Mouse (Mus musculus) MEL (cell line): ENCODE measurements around the gene Slc39a11. TPM values are rescaled to one million over a fixed set of nuclear protein-coding genes. Genes with fewer than 3 reads are reported as not detected.

Experiments used
- DNase-seq: peaks from one replicate; pipeline ENCODE4 v3.0.0; 2011; ENCODE audit warnings: low read depth, low spot score
- H3K27ac ChIP-seq: 2 replicates; pipeline ENCODE4 v1.5.1; 2012; ENCODE audit warnings: low read depth, mild to moderate bottlenecking, control low read depth, low read length, moderate library complexity; ENCODE audit not compliant: control insufficient read depth
- H3K27me3 ChIP-seq, 2 experiments: fragments of 150-350 bp in 1 of 2; sonication (generic) in 1 of 2; 2 replicates each; pipeline ENCODE4 v1.6.1; 2012; ENCODE audit warnings: low read length in 2 of 2, mild to moderate bottlenecking in 2 of 2, improper control_type of control experiment in 1 of 2, moderate library complexity in 1 of 2; ENCODE audit not compliant: insufficient read depth in 2 of 2, control insufficient read depth in 1 of 2
- H3K36me3 ChIP-seq, 2 experiments: 2 replicates each; pipeline ENCODE4 v1.6.1; 2012 to 2014; ENCODE audit warnings: low read length in 2 of 2, improper control_type of control experiment in 1 of 2, inconsistent platforms in 1 of 2, mild to moderate bottlenecking in 1 of 2; ENCODE audit not compliant: insufficient read depth in 2 of 2, control insufficient read depth in 1 of 2
- H3K4me1 ChIP-seq, 2 experiments: fragments of 150-350 bp in 1 of 2; sonication (generic) in 1 of 2; 2 replicates each; pipeline ENCODE4 v1.6.1; 2012; ENCODE audit warnings: low read length in 2 of 2, improper control_type of control experiment in 1 of 2, mild to moderate bottlenecking in 1 of 2; ENCODE audit not compliant: insufficient read depth in 2 of 2, control insufficient read depth in 1 of 2
- H3K4me3 ChIP-seq, 2 experiments: fragments of 150-350 bp in 1 of 2; sonication (generic) in 1 of 2; 2 replicates each; pipeline ENCODE4 v1.5.1; 2012; ENCODE audit warnings: low read depth in 2 of 2, low read length in 2 of 2, mild to moderate bottlenecking in 2 of 2, moderate library complexity in 2 of 2, control low read depth in 1 of 2, improper control_type of control experiment in 1 of 2; ENCODE audit not compliant: control insufficient read depth in 1 of 2, insufficient read depth in 1 of 2
- H3K79me2 ChIP-seq: 2 replicates; pipeline ENCODE4 v1.6.1; 2012; ENCODE audit warnings: mild to moderate bottlenecking, low read length, moderate library complexity; ENCODE audit not compliant: control insufficient read depth, poor library complexity, insufficient read depth
- H3K9ac ChIP-seq: 2 replicates; pipeline ENCODE4 v1.6.1; 2012; ENCODE audit warnings: low read depth, mild to moderate bottlenecking, control low read depth, low read length, moderate library complexity; ENCODE audit not compliant: control insufficient read depth, poor library complexity, severe bottlenecking
- H3K9me3 ChIP-seq: fragments of 150-350 bp; sonication (generic); replicated peaks from 2 replicates; pipeline ENCODE4 v1.6.1; 2012; ENCODE audit warnings: mild to moderate bottlenecking, low read length, improper control_type of control experiment, moderate library complexity; ENCODE audit not compliant: insufficient read depth
- CHD1 ChIP-seq: IDR thresholded peaks from 2 replicates; pipeline ENCODE4 v1.6.1; 2012; ENCODE audit warnings: low read depth, mild to moderate bottlenecking, inconsistent platforms, low read length, improper control_type of control experiment
- CHD2 ChIP-seq: IDR thresholded peaks from 2 replicates; pipeline ENCODE4 v1.6.1; 2011; ENCODE audit warnings: low read length, improper control_type of control experiment
- E2F4 ChIP-seq: IDR thresholded peaks from 2 replicates; pipeline ENCODE4 v1.6.1; 2011; ENCODE audit warnings: low read depth, low read length, improper control_type of control experiment, borderline replicate concordance
- ELF1 ChIP-seq: IDR thresholded peaks from 2 replicates; pipeline ENCODE4 v1.6.1; 2014; ENCODE audit warnings: low read depth, mild to moderate bottlenecking, inconsistent platforms, low read length, improper control_type of control experiment, moderate library complexity
- EP300 ChIP-seq, 2 experiments: IDR thresholded peaks; 2 replicates each; pipeline ENCODE4 v1.6.1; 2011; ENCODE audit warnings: improper control_type of control experiment in 2 of 2, low read length in 2 of 2, low read depth in 1 of 2, mild to moderate bottlenecking in 1 of 2
- ETS1 ChIP-seq: IDR thresholded peaks from 2 replicates; pipeline ENCODE4 v1.6.1; 2012; ENCODE audit warnings: low read depth, mild to moderate bottlenecking, inconsistent platforms, low read length, improper control_type of control experiment, moderate library complexity
- GATA1 ChIP-seq: IDR thresholded peaks from 2 replicates; pipeline ENCODE4 v1.6.1; 2011; ENCODE audit warnings: low read depth, low read length, improper control_type of control experiment
- HCFC1 ChIP-seq: IDR thresholded peaks from 2 replicates; pipeline ENCODE4 v1.6.1; 2012; ENCODE audit warnings: low read depth, mild to moderate bottlenecking, inconsistent platforms, low read length, improper control_type of control experiment, moderate library complexity
- JUND ChIP-seq: IDR thresholded peaks from 2 replicates; pipeline ENCODE4 v1.6.1; 2011; ENCODE audit warnings: low read depth, mild to moderate bottlenecking, improper control_type of control experiment, low read length
- MAX ChIP-seq: IDR thresholded peaks from 2 replicates; pipeline ENCODE4 v1.6.1; 2011; ENCODE audit warnings: low read length, improper control_type of control experiment
- MAZ ChIP-seq: IDR thresholded peaks from 2 replicates; pipeline ENCODE4 v1.6.1; 2012; ENCODE audit warnings: low read depth, mild to moderate bottlenecking, inconsistent platforms, low read length, improper control_type of control experiment
- MYB ChIP-seq: IDR thresholded peaks from 2 replicates; pipeline ENCODE4 v1.6.1; 2011; ENCODE audit warnings: mild to moderate bottlenecking, low read depth, low read length, improper control_type of control experiment
- MYC ChIP-seq: IDR thresholded peaks from 2 replicates; pipeline ENCODE4 v1.6.1; 2011; ENCODE audit warnings: low read depth, mild to moderate bottlenecking, low read length, improper control_type of control experiment, moderate library complexity
- POLR2A ChIP-seq, 2 experiments: IDR thresholded peaks; 2 replicates each; pipeline ENCODE4 v1.6.1; 2011 to 2012; ENCODE audit warnings: low read length in 2 of 2, mild to moderate bottlenecking in 2 of 2, control low read depth in 1 of 2, improper control_type of control experiment in 1 of 2, low read depth in 1 of 2, moderate library complexity in 1 of 2; ENCODE audit not compliant: control insufficient read depth in 1 of 2, insufficient read depth in 1 of 2, poor library complexity in 1 of 2
- POLR2AphosphoS5 ChIP-seq: IDR thresholded peaks from 2 replicates; pipeline ENCODE4 v1.6.1; 2012; ENCODE audit warnings: low read depth, borderline replicate concordance, mild to moderate bottlenecking, inconsistent platforms, low read length, moderate library complexity, mixed read lengths
- RAD21 ChIP-seq: IDR thresholded peaks from 2 replicates; pipeline ENCODE4 v1.6.1; 2011; ENCODE audit warnings: mild to moderate bottlenecking, low read depth, low read length, improper control_type of control experiment
- RCOR1 ChIP-seq: IDR thresholded peaks from 2 replicates; pipeline ENCODE4 v1.6.1; 2012; ENCODE audit warnings: low read depth, mild to moderate bottlenecking, inconsistent platforms, low read length, improper control_type of control experiment
- TAL1 ChIP-seq: IDR thresholded peaks from 2 replicates; pipeline ENCODE4 v1.6.1; 2012; ENCODE audit warnings: mild to moderate bottlenecking, inconsistent platforms, low read length, moderate library complexity, mixed read lengths
- TBP ChIP-seq: IDR thresholded peaks from 2 replicates; pipeline ENCODE4 v1.8.0; 2011; ENCODE audit warnings: low read depth, low read length, improper control_type of control experiment
- TCF12 ChIP-seq: IDR thresholded peaks from 2 replicates; pipeline ENCODE4 v1.6.1; 2014; ENCODE audit warnings: low read depth, mild to moderate bottlenecking, inconsistent platforms, low read length, improper control_type of control experiment, moderate library complexity
- UBTF ChIP-seq: IDR thresholded peaks from 2 replicates; pipeline ENCODE4 v1.6.1; 2012; ENCODE audit warnings: low read depth, mild to moderate bottlenecking, inconsistent platforms, low read length, improper control_type of control experiment, moderate library complexity, borderline replicate concordance; ENCODE audit not compliant: insufficient read depth
- USF2 ChIP-seq, 2 experiments: IDR thresholded peaks; 2 replicates each; pipeline ENCODE4 v1.6.1; 2011 to 2012; ENCODE audit warnings: improper control_type of control experiment in 2 of 2, low read length in 2 of 2, borderline replicate concordance in 1 of 2, inconsistent platforms in 1 of 2, low read depth in 1 of 2, mild to moderate bottlenecking in 1 of 2; ENCODE audit not compliant: insufficient read depth in 1 of 2
- ZC3H11A ChIP-seq: IDR thresholded peaks from 2 replicates; pipeline ENCODE4 v1.6.1; 2012; ENCODE audit warnings: low read depth, mild to moderate bottlenecking, inconsistent platforms, low read length, improper control_type of control experiment
- polyA plus RNA-seq, 2 experiments: library from polyadenylated mRNA; stranded (reverse) in 1 of 2; unstranded in 1 of 2; fragments of >175 nt in 1 of 2; fragments of >200 nt in 1 of 2; gene quantifications; 2 replicates each; pipeline versions ENCODE4 v1.2.1 to v1.2.4; 2012; ENCODE audit warnings: low replicate concordance in 2 of 2, low read depth in 1 of 2; ENCODE audit not compliant: insufficient read length in 2 of 2, insufficient read depth in 1 of 2, missing spikeins in 1 of 2
- total RNA-seq: library from RNA; depleted of rRNA; stranded (reverse); fragments of 300-350 nt; gene quantifications from 2 replicates; pipeline ENCODE4 v1.2.3, GENCODE M21; 2012

The Slc39a11 gene
- total and polyA plus RNA-seq, 3 experiments, result 34.2 to 45.6 TPM; not detected in 1

DNA sequence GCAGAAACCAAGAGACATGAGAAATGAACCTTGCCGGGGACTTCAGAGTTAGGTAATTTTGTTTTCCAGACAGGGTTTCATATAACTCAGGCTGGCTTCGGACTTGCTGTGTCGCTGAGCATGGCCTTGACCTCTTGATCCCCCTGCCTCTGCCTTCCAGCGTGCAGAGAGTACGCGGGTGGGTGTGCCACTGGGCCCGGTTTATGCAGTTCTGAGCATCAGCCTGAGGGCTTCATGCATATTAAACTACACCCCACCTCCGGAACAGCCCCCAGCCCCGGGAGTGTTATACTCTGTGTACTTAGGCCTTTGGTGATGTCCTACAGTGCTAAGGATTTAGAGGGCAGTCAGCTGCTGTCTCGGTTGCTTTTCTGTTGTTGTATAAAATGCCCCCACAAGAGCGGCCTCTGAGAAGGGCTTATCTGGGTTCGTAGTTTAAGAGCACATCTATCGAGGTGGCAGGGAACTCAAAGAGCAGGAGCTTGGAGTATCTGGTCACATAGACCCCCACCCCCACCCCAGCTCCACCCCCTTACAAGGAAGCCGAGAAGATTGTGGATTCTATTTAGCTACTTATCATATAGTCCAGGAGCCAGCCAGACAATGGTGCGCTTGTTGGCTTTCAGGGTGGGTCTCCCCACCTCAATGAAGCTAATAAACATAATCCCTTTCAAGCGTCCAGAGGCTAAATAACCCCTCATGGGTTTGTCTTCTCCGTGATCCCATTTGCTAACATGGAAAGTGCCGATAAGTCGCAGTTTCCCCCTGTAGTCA lies 283.4 kb downstream of the Slc39a11 start:
- Histone ChIP-seq H3K27me3 (no peaks in the 10 kb centered on the region), H3K4me3 (no peak overlapping the region), H3K4me1 (no peaks in the 10 kb centered on the region), H3K27ac (no peak overlapping the region), H3K9me3 (no peaks in the 10 kb centered on the region), H3K9ac (no peak overlapping the region), H3K36me3 (peaks cover 0 to 2% of the 10 kb centered on the region in 2 experiments; a peak in 1 of 4 replicates), H3K79me2 (no peaks in the 10 kb centered on the region)
- DNase-seq, result no peak
- no peak for TF ChIP-seq MAX
- TF ChIP-seq HCFC1, result no peak
- TF ChIP-seq CHD2, result no peak
- no peak for TF ChIP-seq GATA1
- no peak for TF ChIP-seq ETS1
- TF ChIP-seq ZC3H11A, result no peak
- no peak for TF ChIP-seq EP300 (IDR thresholded peaks at IDR 0.05; ENCODE audit: low read depth in 1 of 2, low read length in 2 of 2)
- no peak for TF ChIP-seq MYB
- TF ChIP-seq RCOR1, result no peak
- no peak for TF ChIP-seq JUND
- TF ChIP-seq MAZ, result no peak
- TF ChIP-seq ELF1, result no peak
- no peak for TF ChIP-seq TBP

DNA sequence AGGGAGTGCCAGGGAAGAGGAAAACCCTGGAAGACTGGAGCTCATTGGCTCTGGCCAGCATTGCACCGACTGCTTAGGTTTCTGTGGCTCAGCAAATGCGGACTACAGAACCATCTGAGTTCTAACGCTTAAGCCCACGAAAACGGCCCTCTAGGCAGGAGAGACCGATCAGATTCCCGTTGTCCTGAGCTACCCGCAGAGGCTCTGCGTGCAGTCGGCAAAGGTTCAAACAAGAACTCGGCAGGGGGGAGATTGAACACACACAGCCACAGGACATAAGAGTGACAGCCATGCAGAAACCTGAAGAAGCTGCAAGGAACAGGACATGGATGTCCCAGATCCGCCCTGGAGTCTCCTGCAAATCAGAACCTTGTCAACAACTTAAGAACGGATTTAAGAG lies 286.1 kb downstream of the Slc39a11 start:
- no peak for DNase-seq
- Histone ChIP-seq H3K27ac (no peak overlapping the region), H3K79me2 (no peaks in the 10 kb centered on the region), H3K36me3 (peaks cover 0 to 2% of the 10 kb centered on the region in 2 experiments; a peak in 1 of 4 replicates), H3K9ac (no peak overlapping the region), H3K27me3 (no peaks in the 10 kb centered on the region), H3K4me3 (no peak overlapping the region), H3K4me1 (no peaks in the 10 kb centered on the region; a peak in 2 of 4 replicates), H3K9me3 (no peaks in the 10 kb centered on the region)
- TF ChIP-seq GATA1 (no peak), CHD2 (no peak), MAX (no peak), RAD21 (no peak), EP300 (IDR thresholded peaks at IDR 0.05; ENCODE audit: low read depth in 1 of 2, low read length in 2 of 2) (no peak), CHD1 (no peak), E2F4 (no peak), RCOR1 (no peak), TCF12 (no peak), TAL1 (no peak), POLR2AphosphoS5 (no peak), MYC (no peak), USF2 (IDR thresholded peaks at IDR 0.05; ENCODE audit: borderline replicate concordance in 1 of 2, insufficient read depth in 1 of 2, low read depth in 1 of 2, low read length in 2 of 2) (no peak), MAZ (no peak), POLR2A (IDR thresholded peaks at IDR 0.05; ENCODE audit: control insufficient read depth in 1 of 2, insufficient read depth in 1 of 2, low read depth in 1 of 2, low read length in 2 of 2, poor library complexity in 1 of 2) (no peak), UBTF (no peak), JUND (no peak)
